Mouse (Mus musculus) mammary gland, adult 2 months (tissue): Measurements from ENCODE around the gene Zfp101. TPM values are rescaled to one million over a fixed set of nuclear protein-coding genes. Genes with fewer than 3 reads are reported as not detected.

ENCODE experiments used
- polyA plus RNA-seq: library from polyadenylated mRNA; depleted of rRNA; stranded (reverse); fragments of >200 nt; gene quantifications from 2 replicates; pipeline ENCODE4 v1.2.3, GENCODE M21; 2012; ENCODE audit warnings: low replicate concordance; rRNA removed

Zfp101 gene
- polyA plus RNA-seq: 0.91 and 2.8 TPM in 2 replicates

GRCm38 (mm10) chr17:33394182-33395034 lies at the start of gene Zfp101:
Gene Zfp101 (minus strand): TSS chr17:33394641.

GRCm38 (mm10) chr17:33432019-33432946 lies 37.8 kb upstream of the Zfp101 start, which contains the start of gene Actl9:
Gene Actl9 (plus strand): TSS chr17:33432896.

GRCm38 (mm10) chr17:33358411-33359384 lies 35.7 kb downstream of the Zfp101 start, which contains the start of gene Zfp81:
Gene Zfp81 (minus strand): TSS chr17:33358878.

Other genes with a start within 250 kb of the Zfp101 start
- gene Olfr55, start 226.2 kb downstream of the Zfp101 start, polyA plus RNA-seq: not detected in 2 replicates
- not detected in 2 replicates for gene Olfr239, start 203.3 kb downstream of the Zfp101 start, polyA plus RNA-seq
- gene Olfr1564, start 173.0 kb downstream of the Zfp101 start, polyA plus RNA-seq: 0.29 TPM in 1 of 2 replicates, not detected in the other
- gene Zfp955a, start 139.5 kb downstream of the Zfp101 start, polyA plus RNA-seq: 0.61 and 1.7 TPM in 2 replicates
- not detected in 2 replicates for gene Olfr63, start 130.0 kb downstream of the Zfp101 start, polyA plus RNA-seq
- 1.2 and 2.5 TPM in 2 replicates for gene Zfp955b, start 105.1 kb downstream of the Zfp101 start, polyA plus RNA-seq
- gene Zfp81, start 35.8 kb downstream of the Zfp101 start, polyA plus RNA-seq: 0.70 and 1.8 TPM in 2 replicates
- gene Actl9, start 38.3 kb upstream of the Zfp101 start, polyA plus RNA-seq: 0.27 and 0.34 TPM in 2 replicates
- gene Adamts10, start 129.6 kb upstream of the Zfp101 start, polyA plus RNA-seq: 73.6 and 110 TPM in 2 replicates
- gene Myo1f, start 161.1 kb upstream of the Zfp101 start, polyA plus RNA-seq: 11.6 and 13.3 TPM in 2 replicates
- 77.8 and 95.4 TPM in 2 replicates for gene Zfp414, start 234.4 kb upstream of the Zfp101 start, polyA plus RNA-seq
- 1.2 and 1.9 TPM in 2 replicates for gene Pram1, start 243.4 kb upstream of the Zfp101 start, polyA plus RNA-seq